Mouse (Mus musculus): ENCODE data around the gene Eif4g3. TPM values are rescaled to one million over a fixed set of nuclear protein-coding genes. Genes with fewer than 3 reads are reported as not detected.

The Eif4g3 gene
- polyA plus RNA-seq, 1 experiment from 2014 or later = 60.5 TPM

- Histone ChIP-seq H3K36me3 (replicated peaks) (peaks cover 63% of the 10 kb centered on the region), H3K27me3 (no peaks in the 10 kb centered on the region), H3K4me1 (no peaks in the 10 kb centered on the region), H3K4me2 (no peak overlapping the region), H3K4me3 (replicated peaks) (no peak overlapping the region), H3K9me3 (no peaks in the 10 kb centered on the region), H3K9ac (no peak overlapping the region), H3K27ac (no peak overlapping the region)
- no peak for ATAC-seq (ENCODE audit: low FRiP score)
- WGBS = 85% methylated on average over 10 of the region's 10 CpGs
Measured at GRCm38 (mm10) chr4:138101795-138102194, 109.0 kb downstream of the Eif4g3 start.

- Histone ChIP-seq H3K27me3 (no peaks in the 10 kb centered on the region), H3K4me2 (no peak overlapping the region), H3K36me3 (replicated peaks) (peaks cover 63% of the 10 kb centered on the region), H3K9me3 (no peaks in the 10 kb centered on the region), H3K4me3 (replicated peaks) (no peak overlapping the region), H3K9ac (no peak overlapping the region), H3K4me1 (no peaks in the 10 kb centered on the region), H3K27ac (no peak overlapping the region)
- no peak for ATAC-seq (ENCODE audit: low FRiP score)
- 86% methylated on average over 3 of the region's 3 CpGs for WGBS
Measured at GRCm38 (mm10) chr4:138102413-138102812, 109.6 kb downstream of the Eif4g3 start.

DNA sequence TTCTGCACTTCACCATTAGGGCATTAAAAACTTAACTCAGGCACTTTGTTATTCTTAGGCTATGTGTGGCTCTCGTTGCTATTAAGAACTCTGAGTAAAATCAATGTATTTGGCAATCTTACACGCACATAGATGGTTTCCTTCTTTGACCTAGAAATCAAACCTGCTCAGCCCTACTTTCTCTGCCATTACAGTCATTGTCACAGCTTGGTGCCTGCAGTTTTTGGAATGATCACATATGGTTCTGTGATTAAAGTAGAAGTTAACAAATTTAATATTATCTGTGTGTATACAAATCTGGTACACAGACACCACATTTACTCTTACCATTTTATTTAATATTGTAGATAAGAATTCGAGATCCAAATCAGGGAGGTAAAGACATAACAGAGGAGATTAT, 112.1 kb downstream of the Eif4g3 start:
- Histone ChIP-seq H3K36me3 (replicated peaks) (peaks cover 72% of the 10 kb centered on the region), H3K9ac (no peak overlapping the region), H3K27me3 (no peaks in the 10 kb centered on the region), H3K4me1 (no peaks in the 10 kb centered on the region; the same call in 1 of the 2 replicates), H3K4me3 (replicated peaks) (no peak overlapping the region), H3K27ac (no peak overlapping the region), H3K9me3 (no peaks in the 10 kb centered on the region), H3K4me2 (no peak overlapping the region)
- WGBS = 91% methylated on average over 3 of the region's 3 CpGs
- no peak for ATAC-seq (ENCODE audit: low FRiP score)

DNA sequence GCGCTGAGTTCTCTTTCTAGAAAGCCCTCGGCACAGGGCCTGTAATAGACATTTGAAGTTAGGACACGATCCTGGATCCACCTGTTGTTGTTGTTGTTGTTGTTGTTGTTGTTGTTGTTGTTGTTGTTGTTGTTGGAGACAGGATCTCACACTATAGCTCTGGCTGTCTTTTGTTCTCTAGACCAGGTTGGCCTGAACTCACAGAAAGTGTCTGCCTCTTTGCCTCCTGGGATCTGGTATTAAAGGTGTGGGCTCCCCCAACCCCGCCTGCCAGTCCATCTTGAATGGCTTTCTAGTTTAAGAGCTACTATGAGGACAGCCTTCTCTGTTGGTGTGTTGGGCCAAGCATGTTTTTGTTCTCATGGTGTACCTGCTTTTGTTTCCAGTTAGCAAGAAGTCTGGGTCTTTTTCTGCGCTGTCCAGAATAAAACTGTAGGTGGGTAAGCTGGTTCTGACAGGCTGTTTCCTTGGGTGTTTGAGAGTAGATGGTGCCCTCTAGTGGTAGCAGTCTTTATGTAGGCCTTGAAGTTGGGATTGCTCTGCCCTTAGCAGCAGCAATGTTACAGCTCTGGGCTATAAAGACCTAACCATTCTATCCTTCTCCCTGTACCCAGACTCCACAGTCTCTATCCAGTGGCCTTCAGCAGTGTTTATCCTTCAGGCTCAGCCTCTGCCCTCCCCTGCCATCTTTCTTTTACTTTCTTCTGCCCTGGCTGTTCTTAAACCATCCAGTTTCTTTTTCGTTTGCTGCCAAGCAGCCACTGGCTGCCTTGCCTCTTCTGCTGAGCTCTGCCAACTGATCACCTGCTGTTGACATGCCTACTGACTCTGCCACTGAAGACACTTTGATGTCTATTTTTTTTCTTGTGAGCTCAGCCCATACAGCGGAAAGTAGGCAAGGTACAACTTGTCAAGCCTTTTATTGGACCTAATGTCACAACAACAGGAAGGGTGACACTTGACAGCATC, 114.9 kb downstream of the Eif4g3 start:
- no peak overlapping the region for H3K4me2 ChIP-seq
- peaks cover 78% of the 10 kb centered on the region for H3K36me3 ChIP-seq (replicated peaks)
- H3K4me3 ChIP-seq (replicated peaks) = no peak overlapping the region
- H3K9me3 ChIP-seq = no peaks in the 10 kb centered on the region
- H3K27me3 ChIP-seq = no peaks in the 10 kb centered on the region
- no peaks in the 10 kb centered on the region; the same call in 1 of the 2 replicates for H3K4me1 ChIP-seq
- no peak for ATAC-seq (ENCODE audit: low FRiP score)
- 88% methylated on average over 7 of the region's 7 CpGs for WGBS
- H3K27ac ChIP-seq = no peak overlapping the region
- H3K9ac ChIP-seq = no peak overlapping the region

GRCm38 (mm10) chr4:138108541-138108940, 115.7 kb downstream of the Eif4g3 start:
- 83% methylated on average over 2 of the region's 2 CpGs for whole genome bisulfite sequencing
- no peaks in the 10 kb centered on the region for H3K9me3 ChIP-seq
- H3K4me1 ChIP-seq = no peaks in the 10 kb centered on the region; the same call in 1 of the 2 replicates
- H3K4me3 ChIP-seq (replicated peaks) = no peak overlapping the region
- no peak overlapping the region for H3K4me2 ChIP-seq
- peaks cover 74% of the 10 kb centered on the region for H3K36me3 ChIP-seq (replicated peaks)
- ATAC-seq (ENCODE audit: low FRiP score) = no peak
- no peak overlapping the region for H3K27ac ChIP-seq
- H3K9ac ChIP-seq = no peak overlapping the region
- no peaks in the 10 kb centered on the region for H3K27me3 ChIP-seq

DNA sequence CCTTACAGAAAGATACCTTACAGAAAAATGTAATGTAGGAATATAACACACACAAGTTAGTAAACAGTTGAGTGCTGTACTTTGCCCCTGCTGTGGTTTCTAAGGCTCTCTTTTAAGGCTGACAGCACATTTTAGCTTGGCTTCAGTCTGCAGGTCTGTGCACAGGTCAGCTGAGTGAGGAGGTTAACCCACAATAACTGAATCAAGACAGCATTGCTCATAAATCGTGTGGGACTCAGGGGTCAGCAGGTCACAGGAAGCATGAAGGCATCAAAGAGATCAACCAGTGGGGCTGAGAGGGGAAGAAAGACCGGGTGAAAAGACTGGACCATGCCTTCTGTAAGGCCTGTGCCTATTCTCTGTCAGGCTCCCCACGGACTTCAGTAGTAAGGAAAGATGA, 116.5 kb downstream of the Eif4g3 start:
- Histone ChIP-seq H3K27me3 (no peaks in the 10 kb centered on the region), H3K4me1 (no peaks in the 10 kb centered on the region; the same call in 1 of the 2 replicates), H3K36me3 (replicated peaks) (peaks cover 74% of the 10 kb centered on the region), H3K9me3 (no peaks in the 10 kb centered on the region), H3K9ac (no peak overlapping the region), H3K4me2 (no peak overlapping the region), H3K27ac (no peak overlapping the region), H3K4me3 (replicated peaks) (no peak overlapping the region)
- ATAC-seq (ENCODE audit: low FRiP score) = no peak
- 53% methylated on average over 3 of the region's 3 CpGs for WGBS

GRCm38 (mm10) chr4:138111858-138112257, 119.0 kb downstream of the Eif4g3 start:
- Histone ChIP-seq H3K27ac (no peak overlapping the region), H3K4me3 (replicated peaks) (no peak overlapping the region), H3K27me3 (no peaks in the 10 kb centered on the region), H3K36me3 (replicated peaks) (peaks cover 68% of the 10 kb centered on the region), H3K4me2 (no peak overlapping the region), H3K4me1 (no peaks in the 10 kb centered on the region; the same call in 1 of the 2 replicates), H3K9me3 (no peaks in the 10 kb centered on the region), H3K9ac (no peak overlapping the region)
- no peak for ATAC-seq (ENCODE audit: low FRiP score)
- WGBS = 81% methylated on average over 5 of the region's 5 CpGs

GRCm38 (mm10) chr4:138119740-138120139, 126.9 kb downstream of the Eif4g3 start:
- H3K27ac ChIP-seq = no peak overlapping the region
- no peaks in the 10 kb centered on the region for H3K4me1 ChIP-seq
- ATAC-seq (ENCODE audit: low FRiP score) = 0 out of 2 replicates have a peak, but pooled peaks have one; percentile 30
- no peak overlapping the region; the same call in 1 of the 2 replicates for H3K9ac ChIP-seq
- 66% methylated on average over 10 of the region's 10 CpGs for WGBS
- no peaks in the 10 kb centered on the region for H3K9me3 ChIP-seq
- H3K27me3 ChIP-seq = no peaks in the 10 kb centered on the region
- no peak overlapping the region for H3K4me3 ChIP-seq (replicated peaks)
- no peak overlapping the region for H3K4me2 ChIP-seq
- H3K36me3 ChIP-seq (replicated peaks) = peaks cover 55% of the 10 kb centered on the region

DNA sequence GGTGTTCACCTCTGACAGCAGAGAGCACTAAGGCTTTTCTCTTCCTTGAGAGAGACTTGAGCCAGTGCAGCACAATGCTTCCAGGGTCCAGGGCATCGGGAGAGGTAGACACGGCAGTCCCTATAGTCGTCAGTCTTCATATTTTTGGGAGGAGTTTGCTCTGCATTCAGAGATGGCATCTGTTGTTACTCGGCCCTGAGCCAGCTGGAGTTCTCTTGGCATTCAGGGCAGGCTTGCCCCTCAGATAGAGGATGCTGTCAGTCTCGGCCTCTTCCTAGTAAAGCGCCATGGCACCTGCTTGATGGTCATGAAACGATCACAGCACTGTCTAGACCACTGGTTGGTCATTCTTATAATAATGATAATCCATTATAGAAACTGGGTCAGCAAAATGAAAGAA, 131.2 kb downstream of the Eif4g3 start:
- Histone ChIP-seq H3K27me3 (no peaks in the 10 kb centered on the region), H3K27ac (no peak overlapping the region), H3K4me3 (replicated peaks) (no peak overlapping the region), H3K36me3 (replicated peaks) (peaks cover 63% of the 10 kb centered on the region), H3K9me3 (no peaks in the 10 kb centered on the region), H3K4me1 (no peaks in the 10 kb centered on the region), H3K9ac (no peak overlapping the region), H3K4me2 (no peak overlapping the region)
- 89% methylated on average over 7 of the region's 7 CpGs for WGBS
- no peak for ATAC-seq (ENCODE audit: low FRiP score)

DNA sequence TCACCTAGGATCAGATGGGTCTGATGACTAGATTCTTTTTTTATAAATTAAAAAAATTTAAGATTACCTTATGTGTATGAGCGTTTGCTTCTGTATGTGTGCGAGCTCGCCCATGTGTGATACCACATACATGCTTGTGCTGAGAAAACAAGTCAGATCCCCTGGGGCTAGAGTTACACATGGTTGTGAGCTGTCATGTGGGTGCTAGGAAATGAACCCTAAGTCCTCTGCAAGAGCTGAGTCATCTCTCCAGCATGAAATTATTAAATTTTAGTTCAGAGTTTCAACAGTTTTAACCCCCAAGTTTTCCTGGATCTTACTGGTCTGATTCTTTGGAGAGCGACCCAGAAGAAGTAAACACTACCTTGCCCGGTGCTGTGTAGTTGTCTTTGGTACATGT, 134.5 kb downstream of the Eif4g3 start:
- no peak for ATAC-seq (ENCODE audit: low FRiP score)

DNA sequence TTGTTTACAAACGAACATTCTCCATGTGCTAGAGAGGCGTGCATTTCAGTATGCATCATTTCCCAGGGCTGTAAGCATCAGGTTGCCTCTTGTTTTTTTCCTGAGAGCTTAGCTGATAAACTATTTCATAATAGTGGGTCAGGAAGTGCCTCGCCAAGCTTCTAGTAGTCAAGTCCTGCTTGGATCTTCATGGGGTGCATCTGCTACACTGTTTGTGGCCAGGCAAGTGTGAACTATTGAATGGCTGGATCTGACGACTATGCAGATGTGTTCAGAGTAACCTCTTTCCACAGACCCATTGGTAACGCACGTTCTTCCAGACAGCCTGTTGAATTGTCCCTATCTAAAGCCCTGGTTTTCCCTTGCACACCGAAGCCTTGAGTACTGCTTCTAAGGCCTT, 135.0 kb downstream of the Eif4g3 start:
- Histone ChIP-seq H3K9me3 (no peaks in the 10 kb centered on the region), H3K4me1 (0 out of 2 replicates have a peak, but pooled peaks cover 3% of the 10 kb centered on the region), H3K4me3 (replicated peaks) (no peak overlapping the region), H3K4me2 (no peak overlapping the region), H3K27ac (no peak overlapping the region), H3K36me3 (replicated peaks) (peaks cover 51% of the 10 kb centered on the region), H3K9ac (no peak overlapping the region), H3K27me3 (no peaks in the 10 kb centered on the region)
- no peak for ATAC-seq (ENCODE audit: low FRiP score)
- WGBS = 92% methylated on average over 7 of the region's 7 CpGs

More for the DNA sequence above, 134.5 kb downstream of the Eif4g3 start:
- Histone ChIP-seq H3K36me3 (replicated peaks) (peaks cover 51% of the 10 kb centered on the region), H3K4me3 (replicated peaks) (no peak overlapping the region), H3K9me3 (no peaks in the 10 kb centered on the region), H3K27me3 (no peaks in the 10 kb centered on the region), H3K4me2 (no peak overlapping the region), H3K27ac (no peak overlapping the region), H3K4me1 (0 out of 2 replicates have a peak, but pooled peaks cover 3% of the 10 kb centered on the region), H3K9ac (no peak overlapping the region)
- 97% methylated on average over 5 of the region's 5 CpGs for WGBS

- 82% methylated on average over 2 of the region's 2 CpGs for WGBS
- peaks cover 57% of the 10 kb centered on the region for H3K36me3 ChIP-seq (replicated peaks)
Measured at GRCm38 (mm10) chr4:138130149-138130548, 137.3 kb downstream of the Eif4g3 start.

More at GRCm38 (mm10) chr4:138130149-138130548, 137.3 kb downstream of the Eif4g3 start:
- H3K4me2 ChIP-seq = no peak overlapping the region
- H3K27ac ChIP-seq = no peak overlapping the region
- H3K27me3 ChIP-seq = no peaks in the 10 kb centered on the region
- H3K9me3 ChIP-seq = no peaks in the 10 kb centered on the region
- no peak overlapping the region for H3K9ac ChIP-seq
- no peak overlapping the region for H3K4me3 ChIP-seq (replicated peaks)
- H3K4me1 ChIP-seq = 0 out of 2 replicates have a peak, but pooled peaks cover 3% of the 10 kb centered on the region
- no peak for ATAC-seq (ENCODE audit: low FRiP score)
